In the genomic region with DNA sequence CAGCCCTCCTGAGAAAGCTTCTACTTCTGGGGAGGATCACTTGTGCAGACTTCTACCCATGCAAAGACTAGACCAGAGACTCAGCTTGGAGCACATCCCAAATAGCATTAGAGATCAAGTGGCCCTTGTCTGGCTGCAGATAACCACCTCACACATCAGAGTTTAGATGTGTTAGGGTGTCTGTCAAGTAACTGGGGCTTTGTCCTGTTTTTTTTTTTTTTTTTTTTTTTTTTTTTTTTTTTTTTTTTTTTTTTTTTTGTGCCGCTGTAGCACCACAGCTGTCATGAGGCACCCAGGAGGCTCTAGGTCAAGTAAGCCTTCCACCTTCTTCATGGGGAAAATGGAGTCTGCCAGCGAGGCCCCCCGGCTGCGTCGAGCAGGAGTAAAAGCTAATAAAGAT, we compare ENCODE assay signal across 23 mouse cellular contexts. TPM values are rescaled to one million over a fixed set of nuclear protein-coding genes. Genes with fewer than 3 reads are reported as not detected.
DNase-seq lines count a peak whose midpoint lies in the region; ATAC-seq and TF ChIP-seq lines count a peak whose summit lies in the region.
"Had no signal": no experiment of that assay in that cellular context is flagged by ENCODE, and none has a peak within 500 bp of the region (broad histone marks: within the 10 kb centered on the region; RNA-seq: fewer than 3 reads in every experiment).

No protein-coding gene starts in this region.

- H3K79me2 ChIP-seq in CH12.LX (replicated peaks; ENCODE audit: control insufficient read depth, extremely low read depth, insufficient read depth, poor library complexity, severe bottlenecking): no peaks in the 10 kb centered on the region

- 60% methylated on average over 5 of the region's 5 CpGs for WGBS in lung, postnatal 0 days
- 59% methylated on average over 5 of the region's 5 CpGs for WGBS in lung, adult 2 months

- no peaks in the 10 kb centered on the region for H3K9me3 ChIP-seq in lung, postnatal 0 days (ENCODE audit: low read length)
- peaks cover 4% of the 10 kb centered on the region for H3K9me3 ChIP-seq in CH12.LX (replicated peaks; ENCODE audit: low read length)
- no peaks in the 10 kb centered on the region for H3K9me3 ChIP-seq in ES-E14 (ENCODE audit: control insufficient read depth, insufficient read depth, low read depth, low read length)

- no peak overlapping the region for H3K4me3 ChIP-seq in lung, postnatal 0 days (ENCODE audit: low read depth, low read length)
- H3K4me3 ChIP-seq in lung, adult 2 months (replicated peaks; ENCODE audit: extremely low read depth, low read depth, low read length): no peak overlapping the region
- no peak overlapping the region for H3K4me3 ChIP-seq in CH12.LX (replicated peaks in 1 of 3; ENCODE audit: low read depth in 2 of 3, low read length in 2 of 3, poor library complexity in 1 of 3)
- no peak overlapping the region for H3K4me3 ChIP-seq in ES-E14 (ENCODE audit: insufficient read depth in 1 of 2, low read depth in 1 of 2, low read length in 2 of 2, poor library complexity in 1 of 2, severe bottlenecking in 1 of 2)

- dilution Hi-C loops in CH12.LX (cut with MboI; ENCODE audit: extremely low pct_ligation_motif_present, extremely low pct_unique_long_range_greater_than_20kb, low sequenced_read_pairs): no loop called here

- H3K36me3 ChIP-seq in lung, postnatal 0 days (ENCODE audit: insufficient read depth, low read length): no peaks in the 10 kb centered on the region
- no peaks in the 10 kb centered on the region for H3K36me3 ChIP-seq in CH12.LX (replicated peaks in 1 of 2; ENCODE audit: control insufficient read depth in 1 of 2, insufficient read depth in 1 of 2, low read length in 1 of 2)
- no peaks in the 10 kb centered on the region for H3K36me3 ChIP-seq in ES-E14 (ENCODE audit: control insufficient read depth, insufficient read depth, low read length, poor library complexity, severe bottlenecking)
- H3K36me3 ChIP-seq: G1E had no signal

- H3K9ac ChIP-seq in lung, postnatal 0 days (replicated peaks; ENCODE audit: low read depth): no peak overlapping the region
- H3K9ac ChIP-seq in CH12.LX (ENCODE audit: insufficient read depth, low read depth) (no peak overlapping the region), ES-E14 (ENCODE audit: insufficient read depth, low read depth, low read length, poor library complexity, severe bottlenecking) (no peak overlapping the region)

- DNase-seq in lung, postnatal 0 days (ENCODE audit: low spot score): no peak
- DNase-seq in lung, adult 2 months: no peak
- no peak for DNase-seq in CH12.LX (ENCODE audit: extremely low read depth)
- DNase-seq in ES-E14 (ENCODE audit: low read depth, low spot score): no peak
- no peak for DNase-seq in left cerebral cortex, postnatal 14 days (ENCODE audit: low spot score in 2 of 2)
- DNase-seq: adrenal gland, adult 2 months; adrenal gland, adult 8-10 months; adrenal gland, postnatal 10 days; adrenal gland, postnatal 14 days; adrenal gland, postnatal 25 days; adrenal gland, postnatal 36 days; B cell, adult 2 months; cerebellum, adult 11 months; cerebellum, adult 11-12 months; cerebellum, adult 18-20 months; cerebellum, adult 2 months; cerebellum, adult 8-10 months had no signal

- intact Hi-C loops in left cerebral cortex, postnatal 14 days (cut with DNase I): no loop called here

- in situ Hi-C loops in CH12.LX (cut with MboI; ENCODE audit: low pct_ligation_motif_present, low pct_unique_long_range_greater_than_20kb, low sequenced_read_pairs): no loop called here
- in situ Hi-C loops in ES-E14 (cut with MboI; ENCODE audit: low sequenced_read_pairs in 2 of 2, unreplicated experiment in 2 of 2): no loop called here

- no peak for TF ChIP-seq RAD21 in CH12.LX (IDR thresholded peaks at IDR 0.05; ENCODE audit: low read depth, low read length)

- no peak overlapping the region for H3K4me2 ChIP-seq in lung, postnatal 0 days (replicated peaks; ENCODE audit: low read depth, low read length)
- H3K4me2 ChIP-seq in CH12.LX (ENCODE audit: insufficient read depth, low read depth, poor library complexity, severe bottlenecking): no peak overlapping the region

- peak overlapping the region; percentile 43; the same call in 1 of the 2 replicates for H3K27ac ChIP-seq in lung, postnatal 0 days (ENCODE audit: low read length)
- H3K27ac ChIP-seq in CH12.LX (ENCODE audit: insufficient read depth, low read depth): no peak overlapping the region
- H3K27ac ChIP-seq in ES-E14 (ENCODE audit: insufficient read depth, low read depth, low read length, poor library complexity, severe bottlenecking): no peak overlapping the region

- TF ChIP-seq EP300 in lung, postnatal 0 days (IDR thresholded peaks at IDR 0.05): no peak
- no peak for TF ChIP-seq EP300 in CH12.LX (IDR thresholded peaks at IDR 0.05; ENCODE audit: low read length)

- H3K27me3 ChIP-seq in lung, postnatal 0 days (replicated peaks; ENCODE audit: insufficient read depth, low read length): no peaks in the 10 kb centered on the region
- H3K27me3 ChIP-seq in CH12.LX (replicated peaks): peaks cover 13% of the 10 kb centered on the region
- H3K27me3 ChIP-seq: Patski had no signal

- no peak for ATAC-seq in lung, postnatal 0 days
- no peak for ATAC-seq in frontal cortex, adult (ENCODE audit: low TSS enrichment)
- ATAC-seq: activated CD4-positive, CD25-positive, alpha-beta regulatory T cell, adult 4 months; CD4-positive, CD25-positive, alpha-beta regulatory T cell, adult 4 months; Patski had no signal

- no peak for TF ChIP-seq POLR2A in lung, adult 2 months (IDR thresholded peaks at IDR 0.05; ENCODE audit: borderline replicate concordance, extremely low read depth, low read depth, low read length)
- no peak for TF ChIP-seq POLR2A in CH12.LX (IDR thresholded peaks at IDR 0.05; ENCODE audit: low read depth, low read length)

- H3K4me1 ChIP-seq in lung, postnatal 0 days (ENCODE audit: insufficient read depth, low read depth, low read length): peaks cover 8% of the 10 kb centered on the region; the same call in 1 of the 2 replicates
- peaks cover 29% of the 10 kb centered on the region for H3K4me1 ChIP-seq in lung, adult 2 months (ENCODE audit: control insufficient read depth, insufficient read depth, low read length)
- H3K4me1 ChIP-seq in CH12.LX (ENCODE audit: control insufficient read depth in 1 of 2, insufficient read depth in 2 of 2): peaks cover 15 to 33% of the 10 kb centered on the region in 2 experiments
- H3K4me1 ChIP-seq in ES-E14 (ENCODE audit: control insufficient read depth in 2 of 2, insufficient read depth in 2 of 2, low read length in 2 of 2, poor library complexity in 1 of 2): peaks cover 2 to 10% of the 10 kb centered on the region in 2 experiments; a peak in 2 of 4 replicates

- no peak for TF ChIP-seq CTCF in lung, postnatal 0 days (IDR thresholded peaks at IDR 0.05)
- no peak for TF ChIP-seq CTCF in lung, adult 2 months (IDR thresholded peaks at IDR 0.05; ENCODE audit: insufficient read depth, low read length)
- TF ChIP-seq CTCF in CH12.LX (conservative IDR thresholded peaks at IDR 0.05 in 1 of 2, IDR thresholded peaks at IDR 0.05 in 1 of 2; ENCODE audit: low read depth in 2 of 2, low read length in 2 of 2): no peak

TF ChIP-seq in CH12.LX, 34 proteins besides CTCF, POLR2A, EP300 and RAD21:
- TF ChIP-seq NELFE (IDR thresholded peaks at IDR 0.05; ENCODE audit: low read depth, low read length) (no peak), USF1 (IDR thresholded peaks at IDR 0.05; ENCODE audit: low read depth, low read length) (no peak), GABPA (IDR thresholded peaks at IDR 0.05; ENCODE audit: insufficient replicate concordance, low read depth, low read length) (no peak), E2F4 (IDR thresholded peaks at IDR 0.05; ENCODE audit: insufficient replicate concordance, low read depth, low read length) (no peak), SIN3A (IDR thresholded peaks at IDR 0.05; ENCODE audit: low read length) (no peak), ZNF384 (IDR thresholded peaks at IDR 0.05; ENCODE audit: low read depth, low read length) (peak; percentile 72)
TF ChIP-seq in CH12.LX: peak in this region for 1.

TF ChIP-seq in ES-E14, 5 proteins besides CTCF, POLR2A, EP300 and RAD21:
- TF ChIP-seq MAFK (IDR thresholded peaks at IDR 0.05; ENCODE audit: insufficient read depth, low read depth, low read length): no peak
- peak; percentile 85 for TF ChIP-seq ZNF384 (IDR thresholded peaks at IDR 0.05; ENCODE audit: low read depth, low read length)

RNA-seq across cellular contexts. Expression of a gene that starts 42.7 kb away (rescaled TPM):
- polyA plus RNA-seq in lung, postnatal 0 days (2015; fragmentation: Nextera tagmentation; extraction: Ambion mirVana): 68.9 and 70.0 TPM in 2 replicates
- 289 and 334 TPM in 2 replicates for polyA plus RNA-seq in lung, adult 2 months (2012; rRNA removed)
- total RNA-seq in CH12.LX (2012; rRNA removed) (not detected in 2 replicates), CH12.LX (2014; rRNA removed) (not detected in 2 replicates), ES-E14 (2012; rRNA removed) (1.1 and 2.2 TPM in 2 replicates)
- polyA plus RNA-seq in CH12.LX (2012; ENCODE audit: insufficient read length, low read depth): 0.14 and 0.16 TPM in 2 replicates
- total RNA-seq in left cerebral cortex, postnatal 14 days (2021): 1 to 10 TPM; 1.5 to 2.3 TPM
- total RNA-seq: MEL had no signal
